8 mouse cellular contexts compared by ENCODE assay signal in the genomic region with DNA sequence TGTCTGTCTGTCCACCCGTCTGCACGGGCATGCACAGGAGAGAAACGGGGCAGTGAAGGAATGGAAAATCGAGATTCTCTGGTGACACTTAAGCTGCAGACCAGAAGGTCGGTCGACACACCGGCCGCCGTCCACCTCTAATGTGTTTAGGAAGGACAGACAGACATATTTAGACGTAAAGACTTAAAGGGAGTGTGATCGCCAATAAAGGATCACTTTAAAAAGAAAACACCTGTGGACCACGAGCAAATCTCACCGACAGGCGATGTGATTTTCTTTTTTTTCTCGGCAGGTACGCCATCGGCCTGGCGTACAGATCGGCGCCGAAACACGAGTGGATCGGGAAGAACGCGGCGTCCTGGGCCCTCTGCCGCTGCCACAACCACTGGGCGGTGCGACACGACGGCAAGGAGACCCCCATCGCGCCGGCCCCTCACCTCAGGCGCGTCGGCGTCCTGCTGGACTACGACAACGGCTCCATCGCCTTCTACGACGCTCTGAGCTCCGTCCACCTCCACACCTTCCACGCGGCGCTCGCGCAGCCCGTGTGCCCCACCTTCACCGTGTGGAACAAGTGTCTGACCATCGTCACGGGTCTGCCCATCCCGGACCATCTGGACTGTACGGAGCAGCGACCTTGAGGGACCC. TPM values are rescaled to one million over a fixed set of nuclear protein-coding genes. Genes with fewer than 3 reads are reported as not detected.
DNase-seq lines count a peak whose midpoint lies in the region; ATAC-seq and TF ChIP-seq lines count a peak whose summit lies in the region.
"Not testable (repeated sequence)": the region's sequence is repeated elsewhere in the genome, so short reads cannot be mapped to it uniquely, and the experiment has no call there.

No protein-coding gene starts in this region.

- not testable (repeated sequence) for ATAC-seq in forebrain, postnatal 0 days
- ATAC-seq in lung, embryonic 15.5 days (ENCODE audit: borderline replicate concordance, extremely low read depth, low FRiP score, low TSS enrichment), result peak; percentile 1; the same call in 1 of the 2 replicates

- peak; percentile 19 for DNase-seq in ES-CJ7 (ENCODE audit: low read depth, low spot score)
- peak; percentile 53 to 77 for DNase-seq in cerebellum, adult 18-20 months
- DNase-seq in forebrain, postnatal 0 days, result peak; percentile 36
- DNase-seq in heart, postnatal 4 days, result peak; percentile 64
- DNase-seq in layer of hippocampus, postnatal 10 days (ENCODE audit: low spot score in 2 of 2), result peak; percentile 46 to 65
- DNase-seq in ovary, postnatal 10 days (ENCODE audit: low spot score), result peak; percentile 47
- peak; percentile 37 to 70 for DNase-seq in thymus, postnatal 10 days (ENCODE audit: low spot score in 2 of 2)

- not testable (repeated sequence) for H3K9ac ChIP-seq in forebrain, postnatal 0 days; lung, embryonic 15.5 days

- not testable (repeated sequence) for H3K4me1 ChIP-seq in forebrain, postnatal 0 days (ENCODE audit: insufficient read depth); lung, embryonic 15.5 days

- H3K9me3 ChIP-seq in forebrain, postnatal 0 days (ENCODE audit: low read length), result peaks cover 27% of the 10 kb centered on the region
- H3K9me3 ChIP-seq in lung, embryonic 15.5 days, result peaks cover 35% of the 10 kb centered on the region

- not testable (repeated sequence) for H3K27ac ChIP-seq in forebrain, postnatal 0 days (ENCODE audit: low read depth, low read length); lung, embryonic 15.5 days

- H3K36me3 ChIP-seq in forebrain, postnatal 0 days (ENCODE audit: insufficient read depth), result peaks cover 16% of the 10 kb centered on the region
- H3K36me3 ChIP-seq in lung, embryonic 15.5 days, result peaks cover 51% of the 10 kb centered on the region

- not testable (repeated sequence) for TF ChIP-seq CTCF in forebrain, postnatal 0 days (IDR thresholded peaks at IDR 0.05; ENCODE audit: low read depth)

- 0 out of 2 replicates have a peak overlapping the region, but pooled peaks have one; percentile 0 for H3K4me3 ChIP-seq in forebrain, postnatal 0 days (ENCODE audit: low read depth, low read length)
- H3K4me3 ChIP-seq in lung, embryonic 15.5 days, result not testable (repeated sequence)

- not testable (repeated sequence) for H3K27me3 ChIP-seq in forebrain, postnatal 0 days (ENCODE audit: insufficient read depth, low read length); lung, embryonic 15.5 days

- 78% methylated on average over 56 of the region's 56 CpGs for WGBS in forebrain, postnatal 0 days
- WGBS in lung, embryonic 15.5 days, result 92% methylated on average over 56 of the region's 56 CpGs

- H3K4me2 ChIP-seq in forebrain, postnatal 0 days (ENCODE audit: low read depth), result peak overlapping the region; percentile 3; the same call in 1 of the 2 replicates
- not testable (repeated sequence) for H3K4me2 ChIP-seq in lung, embryonic 15.5 days

RNA-seq across cellular contexts. Expression of gene Gm21887, which starts 20.8 kb away (rescaled TPM):
- 12.1 and 39.7 TPM in 2 replicates for total RNA-seq in forebrain, postnatal 0 days (2014; rRNA removed)
- polyA plus RNA-seq in forebrain, postnatal 0 days (2015; fragmentation: Nextera tagmentation; extraction: Ambion mirVana), result 156 and 231 TPM in 2 replicates
- 100 to 1,000 TPM in 1 of 2 experiments, 10 to 100 TPM in 1; 99.1 to 109 TPM for total RNA-seq in heart, postnatal 4 days (2021)
- total RNA-seq in layer of hippocampus, postnatal 10 days (2021), result 100 to 1,000 TPM; 327 to 366 TPM
- 199 and 218 TPM in 2 replicates for polyA plus RNA-seq in lung, embryonic 15.5 days (2015; fragmentation: Nextera tagmentation; extraction: Ambion mirVana)
